Mouse (Mus musculus): ENCODE results near the gene Ttyh2.

GRCm38 (mm10) chr11:114691454-114692182 lies 16.4 kb downstream of the Ttyh2 start:
- TF ChIP-seq POLR2A (IDR thresholded peaks at IDR 0.05; ENCODE audit: low read depth, low read length) = no peak
- no peak for TF ChIP-seq CTCF (conservative IDR thresholded peaks at IDR 0.05; ENCODE audit: insufficient read depth, insufficient read length, low read depth, low read length)

All from kidney, adult 2 months (tissue).